Mouse (Mus musculus): ENCODE results near the gene Gm20388.

GRCm38 (mm10) chr8:120416522-120417394 is 506.1 kb downstream of the Gm20388 start:
- TF ChIP-seq CTCF (conservative IDR thresholded peaks at IDR 0.05; ENCODE audit: insufficient read depth, insufficient read length, low read depth, low read length) (peak; percentile 43; the same call in 1 of the 2 replicates), POLR2A (IDR thresholded peaks at IDR 0.05; ENCODE audit: low read depth, low read length) (no peak)

Data from kidney, adult 2 months (tissue).